9 mouse cellular contexts compared by ENCODE assay signal in the genomic region with DNA sequence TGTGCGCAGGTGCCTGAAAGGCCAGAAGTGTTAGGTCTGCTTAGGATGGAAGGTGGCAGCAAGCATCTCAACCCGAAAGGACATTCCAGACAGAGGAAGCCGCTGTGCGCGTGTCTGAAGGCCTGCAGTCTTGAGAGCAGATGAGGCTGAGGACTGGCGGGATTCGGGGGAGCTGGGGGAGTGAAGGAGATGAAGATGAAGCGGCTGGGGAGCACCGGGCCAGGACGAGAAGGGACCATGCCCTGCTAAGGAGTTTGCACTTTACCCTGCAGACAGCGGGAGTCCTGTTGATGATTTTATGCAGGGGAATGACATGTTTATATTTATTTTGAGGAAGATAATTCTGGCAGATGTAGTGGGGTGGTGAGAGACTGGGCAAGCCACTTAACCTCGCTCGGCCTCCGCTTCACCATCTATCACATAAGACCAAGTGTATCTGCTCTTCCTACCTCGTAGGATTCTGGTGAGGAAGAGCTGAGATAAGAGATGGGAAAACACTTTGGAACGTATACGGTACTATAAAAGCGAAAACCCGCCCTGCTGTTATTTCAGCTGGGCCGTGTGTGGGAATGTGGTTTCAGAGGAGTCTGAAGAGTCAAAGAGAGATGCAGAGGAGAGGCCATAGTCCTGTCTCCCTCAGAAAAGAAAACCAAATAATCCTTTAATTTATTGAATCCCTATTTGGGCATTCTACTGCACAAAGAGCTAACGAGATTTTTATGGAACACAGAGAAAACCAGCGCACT.
"Had no signal": no experiment of that assay in that cellular context is flagged by ENCODE, and none has a peak within 500 bp of the region (broad histone marks: within the 10 kb centered on the region; RNA-seq: fewer than 3 reads in every experiment).

No protein-coding gene starts in this region.

- H3K27ac ChIP-seq: left cerebral cortex, adult 2 months; limb, embryonic 15.5 days; liver, embryonic 12.5 days; midbrain, embryonic 13.5 days; stomach, embryonic 15.5 days had no signal

- H3K36me3 ChIP-seq: limb, embryonic 15.5 days; liver, embryonic 12.5 days; midbrain, embryonic 13.5 days; stomach, embryonic 15.5 days had no signal

- DNase-seq: right cerebral cortex, postnatal 14 days; thymus, postnatal 36 days had no signal

- H3K27me3 ChIP-seq: limb, embryonic 15.5 days; midbrain, embryonic 13.5 days; stomach, embryonic 15.5 days had no signal

- H3K4me2 ChIP-seq: limb, embryonic 15.5 days; liver, embryonic 12.5 days; midbrain, embryonic 13.5 days; stomach, embryonic 15.5 days had no signal

- H3K4me3 ChIP-seq: left cerebral cortex, adult 2 months; limb, embryonic 15.5 days; liver, embryonic 12.5 days; midbrain, embryonic 13.5 days; stomach, embryonic 15.5 days had no signal

- ATAC-seq: inflammation-experienced regulatory T-cells, adult 6 months; intestine, postnatal 0 days; liver, embryonic 12.5 days; midbrain, embryonic 13.5 days had no signal

- H3K4me1 ChIP-seq: limb, embryonic 15.5 days; midbrain, embryonic 13.5 days; stomach, embryonic 15.5 days had no signal

- H3K9me3 ChIP-seq: limb, embryonic 15.5 days; liver, embryonic 12.5 days; midbrain, embryonic 13.5 days; stomach, embryonic 15.5 days had no signal

- H3K9ac ChIP-seq: limb, embryonic 15.5 days; liver, embryonic 12.5 days; midbrain, embryonic 13.5 days; stomach, embryonic 15.5 days had no signal
